In genomic region chr9:63726088-63727010, GRCm38 (mm10) we compare ENCODE assay signal across 8 mouse cellular contexts. TPM values are rescaled to one million over a fixed set of nuclear protein-coding genes. Genes with fewer than 3 reads are reported as not detected.
DNase-seq lines count a peak whose midpoint lies in the region; ATAC-seq and TF ChIP-seq lines count a peak whose summit lies in the region.

No protein-coding gene starts in this region.

- no peak for TF ChIP-seq CTCF in intestine, postnatal 0 days (IDR thresholded peaks at IDR 0.05; ENCODE audit: low read depth)
- TF ChIP-seq CTCF in thymus, adult 2 months (IDR thresholded peaks at IDR 0.05; ENCODE audit: borderline replicate concordance, control insufficient read depth, extremely low read depth, insufficient read depth, low read length, poor library complexity), result no peak

- no peak overlapping the region for H3K9ac ChIP-seq in forebrain, embryonic 14.5 days (ENCODE audit: low read length)
- no peak overlapping the region for H3K9ac ChIP-seq in intestine, postnatal 0 days (ENCODE audit: low read depth, low read length)

- ATAC-seq in forebrain, embryonic 14.5 days, result no peak
- peak; percentile 61 for ATAC-seq in intestine, postnatal 0 days
- peak; percentile 82 for ATAC-seq in monocyte, adult 5-6 weeks (replicated peaks; ENCODE audit: insufficient number of reproducible peaks, low FRiP score, low TSS enrichment, poor library complexity, severe bottlenecking)

- no peaks in the 10 kb centered on the region for H3K9me3 ChIP-seq in forebrain, embryonic 14.5 days (replicated peaks; ENCODE audit: control insufficient read depth, low read length)
- H3K9me3 ChIP-seq in intestine, postnatal 0 days (ENCODE audit: control insufficient read depth), result no peaks in the 10 kb centered on the region

- TF ChIP-seq POLR2A in thymus, adult 2 months (IDR thresholded peaks at IDR 0.05; ENCODE audit: control insufficient read depth, extremely low read depth, insufficient read depth, low read length, poor library complexity), result no peak

- WGBS in forebrain, embryonic 14.5 days, result 70% methylated on average over 13 of the region's 13 CpGs
- 21% methylated on average over 13 of the region's 13 CpGs for WGBS in intestine, postnatal 0 days
- WGBS in thymus, adult 2 months, result 39% methylated on average over 13 of the region's 13 CpGs

- no peaks in the 10 kb centered on the region for H3K4me1 ChIP-seq in forebrain, embryonic 14.5 days (ENCODE audit: control insufficient read depth, insufficient read depth, low read length)
- H3K4me1 ChIP-seq in intestine, postnatal 0 days (replicated peaks; ENCODE audit: control insufficient read depth, insufficient read depth, low read length), result peaks cover 8% of the 10 kb centered on the region
- H3K4me1 ChIP-seq in thymus, adult 2 months (replicated peaks; ENCODE audit: control insufficient read depth, insufficient read depth, low read length), result peaks cover 69% of the 10 kb centered on the region

- peak; percentile 49 to 60 for DNase-seq in spleen, adult 18-20 months
- no peak for DNase-seq in spleen, adult 12 weeks (ENCODE audit: low spot score)
- no peak for DNase-seq in forebrain, embryonic 14.5 days (ENCODE audit: low spot score)
- no peak for DNase-seq in layer of hippocampus, postnatal 10 days (ENCODE audit: low spot score in 2 of 2)
- DNase-seq in thymus, adult 2 months, result no peak
- DNase-seq in layer of hippocampus, adult 18-20 months (ENCODE audit: low spot score in 2 of 2), result no peak

- no peak overlapping the region for H3K4me2 ChIP-seq in forebrain, embryonic 14.5 days (ENCODE audit: low read length)
- peak overlapping the region; percentile 33 for H3K4me2 ChIP-seq in intestine, postnatal 0 days (replicated peaks; ENCODE audit: low read depth)

- H3K27me3 ChIP-seq in forebrain, embryonic 14.5 days (replicated peaks; ENCODE audit: control insufficient read depth, insufficient read depth, low read length), result no peaks in the 10 kb centered on the region
- H3K27me3 ChIP-seq in intestine, postnatal 0 days (replicated peaks; ENCODE audit: control insufficient read depth, insufficient read depth, low read length), result no peaks in the 10 kb centered on the region
- no peaks in the 10 kb centered on the region for H3K27me3 ChIP-seq in thymus, adult 2 months (ENCODE audit: control insufficient read depth, insufficient read depth, low read length)

- H3K36me3 ChIP-seq in forebrain, embryonic 14.5 days (ENCODE audit: control insufficient read depth, insufficient read depth, low read length), result no peaks in the 10 kb centered on the region
- peaks cover 3% of the 10 kb centered on the region; the same call in 1 of the 2 replicates for H3K36me3 ChIP-seq in intestine, postnatal 0 days (ENCODE audit: control insufficient read depth, insufficient read depth)
- no peaks in the 10 kb centered on the region for H3K36me3 ChIP-seq in thymus, adult 2 months (ENCODE audit: control insufficient read depth, insufficient read depth, low read length)

- H3K27ac ChIP-seq in forebrain, embryonic 14.5 days (ENCODE audit: low read depth, low read length), result 0 out of 2 replicates have a peak overlapping the region, but pooled peaks have one; percentile 14
- peak overlapping the region; percentile 51 for H3K27ac ChIP-seq in intestine, postnatal 0 days (ENCODE audit: low read depth, low read length)
- no peak overlapping the region for H3K27ac ChIP-seq in thymus, adult 2 months (ENCODE audit: control insufficient read depth, insufficient read depth, low read length)

- no peak overlapping the region for H3K4me3 ChIP-seq in forebrain, embryonic 14.5 days (ENCODE audit: low read depth, low read length)
- H3K4me3 ChIP-seq in intestine, postnatal 0 days (ENCODE audit: low read depth, low read length), result no peak overlapping the region
- H3K4me3 ChIP-seq in thymus, adult 2 months (ENCODE audit: control insufficient read depth, insufficient read depth, low read length), result no peak overlapping the region

RNA-seq across cellular contexts. Expression of gene Smad3, which starts 31.4 kb away (rescaled TPM):
- polyA plus RNA-seq in forebrain, embryonic 14.5 days (2014; fragmentation: Nextera tagmentation; extraction: Ambion mirVana), result 5.1 and 5.4 TPM in 2 replicates
- polyA plus RNA-seq in intestine, postnatal 0 days (2015; fragmentation: Nextera tagmentation; extraction: Ambion mirVana), result 5.0 and 5.7 TPM in 2 replicates
- total RNA-seq in monocyte, adult 5-6 weeks (2017), result 52.0 to 121 TPM (median 56.1 TPM) in 3 replicates
- 10 to 100 TPM; 12.2 to 14.2 TPM for total RNA-seq in layer of hippocampus, postnatal 10 days (2021)
- 63.4 and 70.9 TPM in 2 replicates for polyA plus RNA-seq in thymus, adult 2 months (2012; rRNA removed)
- 10 to 100 TPM; 58.2 to 62.5 TPM for total RNA-seq in layer of hippocampus, adult 18-20 months (2021)

Comparison
In these comparisons a context has a peak if more than half of its experiments do, and no peak if none do; other contexts are left out.
1. DNase-seq: peak in spleen, adult 18-20 months (2 of 2); none in spleen, adult 12 weeks (single experiment), forebrain, embryonic 14.5 days (single experiment), layer of hippocampus, postnatal 10 days (0 of 2), thymus, adult 2 months (single experiment) and layer of hippocampus, adult 18-20 months (0 of 2).